Mouse (Mus musculus) gastrocnemius, postnatal 10 days (tissue): ENCODE results near the gene Rcbtb2. TPM values are rescaled to one million over a fixed set of nuclear protein-coding genes. Genes with fewer than 3 reads are reported as not detected.
"Not testable (repeated sequence)": the region's sequence is repeated elsewhere in the genome, so short reads cannot be mapped to it uniquely, and the experiment has no call there.

ENCODE experiments used
- DNase-seq: peaks from one replicate; pipeline ENCODE4 v3.0.0; 2021; ENCODE audit warnings: mixed read lengths
- long read RNA-seq, 2 experiments: library from polyadenylated mRNA; stranded (forward); transcript quantifications; one replicate each; pipeline ENCODE4 v2.0.0; 2021
- total RNA-seq, 2 experiments: library from RNA; stranded (reverse); gene quantifications; 2 replicates each; pipeline ENCODE4 v1.2.3; 2021

Rcbtb2 gene
- 10 to 100 TPM; 26.1 to 28.9 TPM for total RNA-seq
- long read RNA-seq, experiment 1, transcript Rcbtb2-209 (15 exons, 3,531 nt), result major isoform, 19 of 44 reads
- long read RNA-seq, experiment 1, partial matches to known transcripts, result 1 of 44 reads
- long read RNA-seq, experiment 1, other reads (novel, unspliced or antisense), result 22 of 44 reads
- long read RNA-seq, experiment 2, transcript Rcbtb2-209 (15 exons, 3,531 nt), result major isoform, 12 of 43 reads
- long read RNA-seq, experiment 2, partial matches to known transcripts, result 0 of 43 reads
- long read RNA-seq, experiment 2, other reads (novel, unspliced or antisense), result 29 of 43 reads

DNA sequence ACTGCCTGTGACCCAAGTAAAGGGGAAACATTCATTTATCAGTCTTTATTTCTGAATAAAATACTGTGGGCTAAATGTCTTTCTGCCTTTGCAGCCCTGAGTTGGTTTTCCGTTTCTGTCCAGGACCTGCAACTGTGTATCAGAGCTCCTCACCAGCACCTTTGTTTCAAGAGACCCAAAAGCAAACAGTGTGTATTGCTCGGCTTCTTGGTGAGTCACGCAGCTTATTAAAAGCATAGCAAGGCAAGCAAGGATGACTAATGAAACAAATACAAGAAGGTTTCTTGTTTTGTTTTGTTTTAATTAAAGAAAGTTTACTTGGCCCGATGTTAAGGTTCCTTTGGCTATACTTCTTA lies at the start of gene Rcbtb2:
Gene Rcbtb2 (plus strand): TSS at position 115 of the 356 bp plus-strand sequence.
- no peak for DNase-seq

- no peak for DNase-seq
Measured at GRCm38 (mm10) chr14:73083563-73083962, 39.3 kb upstream of the Rcbtb2 start.

- no peak for DNase-seq
Measured at GRCm38 (mm10) chr14:73086425-73086824, 36.4 kb upstream of the Rcbtb2 start.

GRCm38 (mm10) chr14:73087247-73087646 lies 35.6 kb upstream of the Rcbtb2 start:
- no peak for DNase-seq

GRCm38 (mm10) chr14:73087746-73088145 lies 35.1 kb upstream of the Rcbtb2 start:
- no peak for DNase-seq

DNA sequence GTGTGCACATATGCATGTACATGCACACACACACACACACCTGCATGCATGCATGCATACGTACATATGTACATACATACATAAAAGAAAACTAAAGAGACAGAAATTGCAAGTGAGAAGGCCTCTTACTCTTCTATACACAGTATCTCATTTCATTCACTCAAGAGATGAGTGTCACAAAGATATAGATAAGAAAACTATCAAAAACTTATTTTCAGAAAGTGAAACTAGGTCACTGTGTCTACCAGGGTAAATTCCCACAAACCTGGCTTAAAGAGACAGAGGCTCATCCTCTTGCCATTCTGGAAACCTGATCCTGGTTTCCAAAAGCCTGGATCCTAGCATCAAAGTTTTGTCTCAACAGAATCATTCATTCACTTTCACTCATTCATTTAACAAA lies 34.6 kb upstream of the Rcbtb2 start:
- no peak for DNase-seq

- DNase-seq, result no peak
Measured at GRCm38 (mm10) chr14:73092871-73093270, 30.0 kb upstream of the Rcbtb2 start.

- DNase-seq, result no peak
Measured at GRCm38 (mm10) chr14:73094802-73095550, 27.9 kb upstream of the Rcbtb2 start.

DNA sequence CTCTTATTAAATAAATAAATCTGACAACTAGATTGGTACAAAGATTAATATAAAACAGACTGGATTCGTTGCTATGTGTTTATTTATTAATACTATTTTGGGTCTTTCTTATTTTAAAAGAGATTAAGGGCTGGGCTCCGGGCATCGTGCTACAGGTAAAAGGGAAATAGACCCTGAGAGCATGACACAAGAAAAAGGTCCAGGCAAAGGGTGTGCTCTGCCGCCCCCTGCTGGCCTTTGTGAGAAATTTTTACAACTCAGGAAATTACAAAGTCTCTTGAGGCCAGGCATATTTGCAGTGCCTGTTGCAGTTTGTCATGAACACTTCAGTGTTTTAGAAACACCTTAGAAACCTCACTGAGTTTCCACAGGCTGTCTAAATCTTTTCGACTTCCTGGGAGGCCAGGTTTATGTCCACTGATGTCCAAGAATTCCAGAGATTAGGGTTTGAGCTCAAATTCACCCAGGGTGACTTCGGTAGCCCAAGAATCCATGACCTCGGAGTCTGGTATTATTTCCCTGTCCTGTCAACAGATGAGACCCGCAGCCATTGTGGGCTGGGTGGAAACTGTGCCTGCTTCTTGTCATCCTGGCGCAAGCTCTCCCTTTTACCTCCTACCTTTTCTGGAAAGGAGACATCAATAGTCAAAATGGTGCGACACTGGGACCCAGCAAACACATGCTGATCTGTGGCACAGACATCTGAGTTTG lies 24.0 kb upstream of the Rcbtb2 start:
- peak; percentile 39 for DNase-seq

DNA sequence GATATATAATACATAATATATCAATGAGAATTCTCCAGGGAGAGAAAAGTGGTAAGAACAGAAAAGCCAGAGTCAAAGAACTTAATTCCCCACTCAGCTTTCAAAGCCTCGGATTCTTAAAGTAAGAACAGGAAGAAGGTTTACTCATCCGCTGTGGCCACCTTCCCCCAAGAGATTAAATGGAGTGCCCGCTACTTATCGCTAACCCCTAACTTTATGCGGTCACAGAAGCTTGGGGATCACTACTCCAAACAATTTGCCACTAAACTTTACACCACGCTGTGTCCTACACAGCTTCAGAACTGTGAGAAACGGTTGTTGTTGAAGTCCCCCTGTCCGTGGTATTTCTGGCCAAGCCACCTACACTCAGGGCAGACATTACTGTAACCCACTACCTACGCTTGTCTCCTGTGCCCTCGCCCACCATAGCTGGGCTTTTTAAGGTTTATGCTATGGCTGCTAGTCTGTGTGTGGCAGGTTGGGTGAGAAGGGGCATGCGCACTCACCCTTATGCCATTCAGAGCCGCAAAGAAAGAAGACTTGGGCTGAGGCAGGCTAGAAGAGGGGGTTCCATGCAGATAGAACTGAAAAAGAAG lies 20.5 kb upstream of the Rcbtb2 start:
- no peak for DNase-seq

DNA sequence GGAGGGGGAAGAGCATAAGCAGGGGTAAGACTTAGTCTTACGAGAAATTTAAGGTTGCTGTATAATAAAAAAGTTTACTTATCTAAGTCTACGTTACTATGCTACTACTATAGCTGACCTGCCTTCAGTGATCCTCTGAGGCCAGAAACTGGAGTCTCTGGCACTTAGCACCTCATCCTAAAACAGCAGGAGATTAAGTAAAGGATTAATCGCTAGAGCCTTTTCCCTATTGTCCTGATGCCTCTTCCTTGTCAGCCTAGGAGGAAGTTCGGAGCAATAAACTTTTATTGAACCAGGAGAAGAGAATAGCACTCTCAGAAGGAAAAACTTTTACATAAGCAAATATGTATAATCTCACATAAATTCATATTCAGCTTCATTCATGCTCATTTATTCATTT lies 19.9 kb upstream of the Rcbtb2 start:
- DNase-seq, result not testable (repeated sequence)

DNA sequence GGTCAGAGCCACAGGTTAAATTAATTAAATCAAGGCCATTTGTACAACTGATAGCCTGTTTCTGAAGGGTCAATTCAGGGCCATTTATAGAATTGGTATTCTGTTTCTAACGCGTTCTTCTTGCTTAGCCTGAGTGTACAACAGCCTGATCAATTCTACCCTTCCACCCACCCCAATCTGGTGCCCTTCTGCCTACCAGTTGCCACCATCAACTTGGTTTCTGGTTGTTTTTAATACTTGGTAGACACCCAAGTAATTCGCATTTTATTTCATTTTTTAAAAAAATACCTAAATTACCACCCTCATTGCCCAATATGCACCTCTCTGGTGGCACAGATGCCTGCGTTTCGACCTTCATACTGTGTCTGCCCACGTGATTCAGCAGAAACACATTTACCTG lies 17.9 kb upstream of the Rcbtb2 start:
- DNase-seq, result no peak

DNA sequence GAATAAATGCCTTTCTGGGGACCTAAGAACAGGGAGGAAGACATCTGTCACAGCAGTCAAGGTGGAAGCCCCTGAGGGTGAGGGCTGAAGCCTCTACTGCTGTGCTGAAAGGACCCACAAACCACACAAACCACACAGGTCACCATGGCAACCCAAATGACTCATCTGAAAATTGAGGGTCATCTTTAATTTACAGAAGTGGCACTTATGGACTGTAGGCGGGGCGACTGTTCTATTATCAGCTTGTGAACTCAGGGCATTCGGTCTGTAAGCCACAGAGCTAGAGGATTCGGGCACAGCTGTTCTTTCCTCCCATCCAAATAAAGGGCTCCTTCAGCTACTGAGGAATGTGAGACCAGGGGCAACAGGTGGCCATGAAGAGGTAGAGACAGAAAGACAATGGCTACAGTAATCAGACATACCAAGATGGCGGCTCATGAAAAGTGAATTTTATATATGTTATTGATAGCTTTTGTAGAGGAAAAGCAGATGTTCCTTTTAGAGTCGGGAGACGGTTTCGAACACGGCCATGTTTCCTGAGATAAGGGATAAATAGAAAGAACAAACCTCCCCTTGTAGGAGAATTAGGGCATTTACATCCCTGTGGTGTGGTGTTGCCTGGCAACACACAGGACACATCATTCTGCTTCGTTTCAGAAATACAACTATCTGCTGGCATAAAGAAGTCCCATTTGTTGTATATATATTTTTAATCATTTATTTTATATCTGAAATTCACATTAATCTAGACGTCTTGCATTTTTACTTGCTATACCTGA lies 17.2 kb upstream of the Rcbtb2 start:
- no peak for DNase-seq

GRCm38 (mm10) chr14:73106234-73106711 lies 16.6 kb upstream of the Rcbtb2 start:
- DNase-seq, result peak; percentile 46

DNA sequence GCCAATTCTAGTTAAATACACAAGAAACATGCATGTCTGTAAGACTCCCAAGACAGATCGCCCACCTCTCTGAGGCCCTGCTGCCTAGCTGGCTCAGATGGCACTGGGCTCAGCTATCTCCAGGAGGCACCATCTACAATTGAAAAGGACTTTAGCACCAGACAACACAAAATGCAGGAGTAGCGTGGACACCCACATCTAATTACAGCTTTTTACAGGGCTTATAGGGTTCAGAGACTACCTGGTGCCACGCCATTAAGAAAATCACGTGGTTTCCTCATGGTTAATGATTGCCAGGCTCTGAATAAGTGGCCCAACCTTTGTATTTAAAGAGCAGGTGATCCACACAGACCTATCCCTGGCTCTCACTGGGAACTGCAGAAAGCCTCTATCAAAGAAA lies 15.9 kb upstream of the Rcbtb2 start:
- no peak for DNase-seq

DNA sequence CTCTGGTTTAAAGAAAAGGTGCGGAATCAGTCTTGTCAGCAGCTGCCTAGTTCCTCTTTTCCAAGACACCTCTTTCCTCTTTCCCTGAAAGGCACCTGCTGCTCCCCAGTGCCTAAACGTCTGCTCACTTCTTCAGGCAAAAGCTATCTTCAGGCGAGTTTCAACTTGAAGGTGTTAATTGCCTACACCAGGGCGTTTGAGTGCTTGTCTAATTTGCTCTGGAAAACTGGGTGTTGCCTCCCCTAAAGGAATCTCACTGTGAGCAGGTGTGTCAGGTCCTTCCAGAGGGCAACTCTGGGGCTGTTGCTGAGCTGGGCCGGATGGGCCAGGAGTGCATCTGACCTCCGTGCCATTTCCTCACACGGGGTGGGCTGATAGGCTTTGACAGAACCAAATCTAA lies 15.5 kb upstream of the Rcbtb2 start:
- no peak for DNase-seq

DNA sequence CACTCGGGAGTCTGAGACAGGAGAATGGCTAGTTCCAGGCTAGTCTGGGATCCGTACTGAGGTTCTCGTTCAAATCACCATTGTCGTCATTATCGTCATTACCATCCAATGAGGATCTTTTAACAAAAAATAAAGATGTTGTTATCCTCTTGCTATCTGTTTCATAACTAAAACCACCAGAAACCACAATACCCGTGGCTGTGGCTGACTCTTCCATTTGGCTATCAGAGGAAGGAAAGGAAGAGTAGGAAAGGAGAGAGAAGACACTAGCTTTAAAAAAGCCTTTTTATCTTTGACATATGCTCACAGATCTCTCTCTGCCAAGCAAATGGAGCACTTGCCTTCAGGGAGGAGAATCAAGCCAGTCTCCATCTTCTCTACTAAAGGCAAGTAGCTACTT lies 14.9 kb upstream of the Rcbtb2 start:
- DNase-seq, result no peak

- DNase-seq, result no peak
Measured at GRCm38 (mm10) chr14:73110682-73111081, 12.2 kb upstream of the Rcbtb2 start.

GRCm38 (mm10) chr14:73111091-73111490 lies 11.7 kb upstream of the Rcbtb2 start:
- DNase-seq, result no peak

- DNase-seq, result no peak
Measured at GRCm38 (mm10) chr14:73112186-73112840, 10.5 kb upstream of the Rcbtb2 start.

- not testable (repeated sequence) for DNase-seq
Measured at GRCm38 (mm10) chr14:73114952-73115351, 7.9 kb upstream of the Rcbtb2 start.
